Mouse (Mus musculus) C2C12 (cell line): Measurements from ENCODE around the gene Ist1. TPM values are rescaled to one million over a fixed set of nuclear protein-coding genes. Genes with fewer than 3 reads are reported as not detected.

Experiments used
- H3K27me3 ChIP-seq: one replicate; pipeline ENCODE4 v1.6.1; 2011; ENCODE audit not compliant: control insufficient read depth, insufficient read depth, insufficient read length
- H3K36me3 ChIP-seq: one replicate; pipeline ENCODE4 v1.6.1; 2011; ENCODE audit not compliant: control insufficient read depth, insufficient read depth
- H3K4me3 ChIP-seq: one replicate; pipeline ENCODE4 v1.5.1; 2011; ENCODE audit warnings: mild to moderate bottlenecking, control low read depth; ENCODE audit not compliant: poor library complexity, insufficient read depth, severe bottlenecking
- H3K79me2 ChIP-seq: one replicate; pipeline ENCODE4 v1.6.1; 2011; ENCODE audit not compliant: control insufficient read depth, insufficient read depth
- H3K79me3 ChIP-seq: one replicate; pipeline ENCODE4 v1.6.1; 2011; ENCODE audit warnings: low read depth, control low read depth
- H3ac ChIP-seq: one replicate; pipeline ENCODE3; 2011; ENCODE audit warnings: low read depth; ENCODE audit not compliant: control insufficient read depth, insufficient read length
- CEBPB ChIP-seq: IDR thresholded peaks from one replicate; pipeline ENCODE4 v1.6.1; 2011; ENCODE audit warnings: low read depth, mild to moderate bottlenecking, control low read depth, moderate library complexity
- CTCF ChIP-seq: IDR thresholded peaks from one replicate; pipeline ENCODE4 v1.5.1; 2011; ENCODE audit not compliant: control insufficient read depth, insufficient read depth, insufficient read length
- FOSL1 ChIP-seq: IDR thresholded peaks from one replicate; pipeline ENCODE4 v1.8.0; 2011; ENCODE audit warnings: mild to moderate bottlenecking, low read length; ENCODE audit not compliant: poor library complexity, insufficient read depth, severe bottlenecking
- MAX ChIP-seq: IDR thresholded peaks from one replicate; pipeline ENCODE4 v1.6.1; 2011; ENCODE audit warnings: mild to moderate bottlenecking, control low read depth
- MYOD1 ChIP-seq: IDR thresholded peaks from one replicate; pipeline ENCODE4 v1.6.1; 2011; ENCODE audit warnings: low read depth; ENCODE audit not compliant: control insufficient read depth, insufficient read length
- MYOG ChIP-seq: IDR thresholded peaks from one replicate; pipeline ENCODE4 v1.6.1; 2011; ENCODE audit not compliant: control insufficient read depth, insufficient read length; ENCODE audit errors: extremely low read depth
- USF1 ChIP-seq: IDR thresholded peaks from one replicate; pipeline ENCODE4 v1.6.1; 2011; ENCODE audit warnings: low read depth, mild to moderate bottlenecking, control low read depth, moderate library complexity
- polyA plus RNA-seq: library from polyadenylated mRNA; unstranded; fragments of >200 nt; fragmentation: generic; extraction: Trizol; gene quantifications from one replicate; pipeline ENCODE4 v1.2.1, GENCODE M21; 2012; ENCODE audit warnings: missing spikeins

Ist1 gene
- polyA plus RNA-seq, 1 experiment = 49.7 TPM

DNA sequence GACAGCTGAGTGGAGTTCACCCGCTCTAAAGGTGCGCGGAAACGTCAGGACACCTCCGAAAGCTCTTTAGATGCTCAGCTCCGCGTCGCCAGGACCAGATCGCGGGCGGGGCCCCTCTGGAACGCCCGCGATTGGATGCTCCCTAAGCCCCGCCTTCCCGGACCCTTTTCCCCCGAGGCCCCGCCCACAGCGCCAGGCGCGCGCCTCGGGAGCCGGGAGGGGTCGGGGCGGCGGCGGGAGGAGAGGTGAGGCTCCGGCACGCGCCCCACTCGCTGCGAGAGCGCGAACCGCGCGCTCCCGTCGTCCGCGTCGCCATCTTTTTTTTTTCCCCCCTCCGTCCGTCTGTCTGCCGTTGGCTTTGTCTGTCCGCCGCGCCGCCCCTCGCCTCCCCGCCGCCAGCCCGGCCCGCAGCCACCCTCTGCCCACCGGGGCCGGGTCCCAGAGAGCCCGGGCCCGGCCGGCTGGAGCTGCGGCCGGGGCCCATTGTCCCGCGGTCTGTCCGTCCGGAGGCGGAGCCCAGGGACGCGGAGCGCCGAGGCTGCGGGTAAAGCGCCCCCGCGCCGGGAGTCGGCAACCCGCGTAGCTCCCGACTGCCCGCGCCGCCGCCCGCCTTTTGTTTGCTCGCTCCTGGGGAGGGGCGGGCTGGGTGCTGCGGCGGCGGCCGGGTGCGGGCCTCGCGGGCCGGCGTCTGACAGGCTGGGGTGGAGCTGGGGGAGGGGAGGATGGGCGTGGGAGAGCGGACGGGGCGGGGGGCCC is 12.4 kb upstream of the Ist1 start, which contains the start of gene Zfp821:
Gene Zfp821 (plus strand): TSS at position 227 of the 756 bp plus-strand sequence.
- peaks cover 29% of the 10 kb centered on the region for H3K36me3 ChIP-seq
- peaks cover 14% of the 10 kb centered on the region for H3K79me2 ChIP-seq
- peak within 1 kb of the TSS; percentile 66 for H3K4me3 ChIP-seq
- peak within 1 kb of the TSS; percentile 69 for H3ac ChIP-seq
- no peaks in the 10 kb centered on the region for H3K79me3 ChIP-seq
- no peak for TF ChIP-seq CTCF
- peaks cover 4% of the 10 kb centered on the region for H3K27me3 ChIP-seq

DNA sequence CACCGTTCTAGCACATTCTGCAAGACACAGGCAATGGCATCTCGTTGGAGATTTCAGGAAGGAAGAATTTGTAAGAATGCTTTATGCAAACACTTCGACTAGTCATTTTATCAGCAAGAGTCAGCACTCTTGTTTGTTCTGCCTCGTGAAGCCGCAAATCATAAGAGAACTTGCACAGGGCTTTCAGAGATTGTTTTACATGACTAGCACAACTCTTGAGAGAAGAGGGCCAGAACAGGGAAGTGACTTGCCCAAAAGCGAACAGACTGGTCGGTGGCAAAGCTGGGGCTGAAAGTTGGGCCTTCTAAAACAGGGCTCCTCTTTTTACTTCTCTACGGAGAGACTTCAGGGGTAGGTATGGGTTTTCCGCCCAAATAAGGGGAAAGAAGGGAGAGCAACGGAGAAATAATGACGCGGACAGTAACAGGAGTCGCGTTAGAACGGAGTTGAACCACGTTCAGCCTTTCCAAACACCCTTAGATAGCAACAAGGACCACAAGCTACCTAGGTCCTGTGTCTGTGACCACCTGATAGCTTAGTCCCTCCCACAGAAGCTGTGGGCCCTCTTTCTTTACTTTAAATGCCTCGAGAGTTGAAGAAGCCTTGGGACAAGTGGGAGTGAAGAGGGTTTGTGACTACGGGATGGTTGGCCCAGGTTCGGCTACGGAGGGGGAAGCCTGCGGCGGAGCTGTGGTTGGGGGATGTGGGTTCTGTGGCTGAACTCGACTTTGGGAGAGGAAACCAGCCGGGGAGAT is 11.7 kb upstream of the Ist1 start:
- Histone ChIP-seq H3K79me2 (peaks cover 14% of the 10 kb centered on the region), H3K4me3 (peak overlapping the region; percentile 29), H3K36me3 (peaks cover 22% of the 10 kb centered on the region), H3K79me3 (no peaks in the 10 kb centered on the region), H3ac (peak overlapping the region; percentile 59), H3K27me3 (peaks cover 4% of the 10 kb centered on the region)
- TF ChIP-seq CEBPB = no peak
- TF ChIP-seq MAX = no peak
- TF ChIP-seq CTCF = no peak
- TF ChIP-seq FOSL1 = no peak

DNA sequence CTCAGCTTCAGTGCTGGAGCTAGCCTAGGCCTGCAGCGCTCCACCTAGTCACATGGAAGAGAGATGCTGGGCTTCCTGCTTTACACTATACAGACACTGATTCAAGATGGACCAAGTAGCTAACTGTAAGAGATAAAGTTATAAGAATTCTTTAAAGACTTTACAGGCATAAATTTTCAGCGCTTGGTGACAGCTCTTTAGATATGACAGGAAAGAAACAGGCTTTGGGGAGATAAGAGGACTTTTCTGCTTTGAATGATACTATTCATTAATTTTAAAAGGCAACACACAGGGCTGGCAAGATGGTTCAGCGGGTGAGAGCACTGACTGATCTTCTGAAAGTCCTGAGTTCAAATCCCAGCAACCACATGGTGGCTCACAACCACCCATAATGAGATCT is 5.4 kb upstream of the Ist1 start:
- no peaks in the 10 kb centered on the region for H3K79me2 ChIP-seq
- no peaks in the 10 kb centered on the region for H3K36me3 ChIP-seq
- H3ac ChIP-seq = no peak overlapping the region
- no peaks in the 10 kb centered on the region for H3K79me3 ChIP-seq
- no peak for TF ChIP-seq CTCF
- no peak for TF ChIP-seq MYOD1
- TF ChIP-seq MAX = no peak
- TF ChIP-seq MYOG = no peak
- TF ChIP-seq USF1 = no peak
- TF ChIP-seq CEBPB = no peak
- TF ChIP-seq FOSL1 = no peak
- H3K4me3 ChIP-seq = no peak overlapping the region
- H3K27me3 ChIP-seq = peaks cover 4% of the 10 kb centered on the region

DNA sequence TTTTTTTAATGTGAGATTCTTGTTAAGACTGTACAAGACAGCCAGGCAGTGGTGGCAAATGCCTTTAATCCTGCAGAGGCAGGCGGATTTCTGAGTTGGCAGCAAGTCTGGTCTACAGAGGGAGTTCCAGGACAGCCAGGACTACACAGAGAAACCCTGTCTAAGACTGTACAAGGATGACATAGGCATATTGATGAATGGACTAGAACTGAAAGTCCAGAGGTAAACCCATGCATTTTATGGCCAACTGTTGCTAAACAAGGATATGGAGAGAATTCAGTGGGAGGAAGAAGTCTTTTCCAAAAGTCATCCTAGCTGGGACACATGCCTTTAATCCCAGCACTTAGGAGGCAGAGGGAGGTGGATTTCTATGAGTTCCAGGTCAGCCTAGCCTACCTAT is 4.7 kb upstream of the Ist1 start:
- H3K4me3 ChIP-seq = no peak overlapping the region
- no peak overlapping the region for H3ac ChIP-seq
- H3K27me3 ChIP-seq = peaks cover 4% of the 10 kb centered on the region
- H3K79me2 ChIP-seq = peaks cover 4% of the 10 kb centered on the region
- no peak for TF ChIP-seq USF1
- H3K36me3 ChIP-seq = no peaks in the 10 kb centered on the region
- H3K79me3 ChIP-seq = peaks cover 3% of the 10 kb centered on the region

DNA sequence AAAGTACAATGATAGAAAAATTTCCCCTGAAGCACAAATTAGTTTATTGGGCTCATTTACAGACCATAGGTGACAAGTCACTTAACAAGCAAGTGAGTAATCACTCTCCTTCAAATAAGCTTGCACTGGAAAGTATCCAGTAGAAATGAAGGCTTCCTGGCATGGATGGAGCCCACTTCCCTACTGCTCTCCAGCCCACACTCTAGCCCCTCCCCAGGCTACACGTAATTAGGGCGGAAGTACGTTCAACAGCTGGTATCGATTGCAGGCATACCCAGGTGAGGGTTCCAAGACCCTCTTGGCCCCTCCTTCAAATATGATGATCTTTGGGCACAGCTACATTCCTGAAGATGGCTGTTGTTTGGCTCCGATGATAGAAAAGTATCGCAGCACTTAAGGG is 1.1 kb upstream of the Ist1 start:
- no peak for TF ChIP-seq CEBPB
- TF ChIP-seq USF1 = no peak
- no peak for TF ChIP-seq MAX
- TF ChIP-seq MYOG = no peak
- TF ChIP-seq CTCF = no peak
- no peak for TF ChIP-seq FOSL1
- no peak for TF ChIP-seq MYOD1
- Histone ChIP-seq H3K36me3 (no peaks in the 10 kb centered on the region), H3ac (no peak overlapping the region), H3K27me3 (no peaks in the 10 kb centered on the region), H3K4me3 (no peak overlapping the region), H3K79me2 (peaks cover 40% of the 10 kb centered on the region), H3K79me3 (peaks cover 39% of the 10 kb centered on the region)

- Histone ChIP-seq H3K79me2 (peaks cover 56% of the 10 kb centered on the region), H3K36me3 (no peaks in the 10 kb centered on the region), H3K4me3 (peak overlapping the region; percentile 92), H3K27me3 (no peaks in the 10 kb centered on the region), H3ac (peak overlapping the region; percentile 81), H3K79me3 (peaks cover 54% of the 10 kb centered on the region)
- TF ChIP-seq MYOG (no peak), USF1 (no peak), CEBPB (no peak), MYOD1 (no peak), CTCF (no peak), FOSL1 (no peak), MAX (no peak)
Measured at GRCm38 (mm10) chr8:109692443-109693145, 466 bp downstream of the Ist1 start.
